Mouse (Mus musculus): ENCODE measurements around the gene Rsph9.

GRCm38 (mm10) chr17:46157131-46157530 is 13.1 kb upstream of the Rsph9 start:
- no peak for TF ChIP-seq POLR2A (IDR thresholded peaks at IDR 0.05; ENCODE audit: borderline replicate concordance, control insufficient read depth, low read depth, low read length)
- TF ChIP-seq CTCF (IDR thresholded peaks at IDR 0.05; ENCODE audit: control insufficient read depth, insufficient read depth, low read length): no peak
